Mouse (Mus musculus) heart, adult 8-10 months (tissue): Measurements from ENCODE around the gene Gm21985. TPM values are rescaled to one million over a fixed set of nuclear protein-coding genes. Genes with fewer than 3 reads are reported as not detected.
A peak's percentile ranks its signal among the peaks of the same experiment; 100 is the strongest.
"Not testable (repeated sequence)": the region's sequence is repeated elsewhere in the genome, so short reads cannot be mapped to it uniquely, and the experiment has no call there.

Source experiments
- DNase-seq: peaks from one replicate; pipeline ENCODE4 v3.0.0; 2022; ENCODE audit warnings: low spot score
- total RNA-seq, 4 experiments: library from RNA; stranded (reverse); gene quantifications; 2 replicates each; pipeline ENCODE4 v1.2.4; 2022

The Gm21985 gene
- total RNA-seq, 4 experiments from 2014 or later, result 0.49 to 2.4 (median 0.91) TPM

DNA sequence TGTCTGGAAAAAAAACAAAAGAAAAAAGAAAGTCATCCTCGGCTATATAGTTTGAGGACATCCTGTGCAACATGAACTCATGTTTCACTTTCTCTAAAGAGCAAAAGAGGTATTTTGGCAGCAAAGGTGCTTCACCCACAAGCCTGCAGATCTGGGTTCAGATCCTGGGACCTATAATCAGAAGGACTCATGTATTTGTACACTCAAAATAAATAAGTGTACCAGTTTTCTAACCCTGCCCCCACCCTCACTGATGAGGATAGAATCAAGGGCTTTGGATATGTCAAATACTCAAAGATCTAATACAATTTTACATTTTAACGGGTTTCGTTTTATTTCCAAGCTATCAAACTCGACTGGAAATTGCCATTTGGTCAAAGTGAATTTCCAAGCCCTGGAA is 1.8 kb upstream of the Gm21985 start:
- no peak for DNase-seq

DNA sequence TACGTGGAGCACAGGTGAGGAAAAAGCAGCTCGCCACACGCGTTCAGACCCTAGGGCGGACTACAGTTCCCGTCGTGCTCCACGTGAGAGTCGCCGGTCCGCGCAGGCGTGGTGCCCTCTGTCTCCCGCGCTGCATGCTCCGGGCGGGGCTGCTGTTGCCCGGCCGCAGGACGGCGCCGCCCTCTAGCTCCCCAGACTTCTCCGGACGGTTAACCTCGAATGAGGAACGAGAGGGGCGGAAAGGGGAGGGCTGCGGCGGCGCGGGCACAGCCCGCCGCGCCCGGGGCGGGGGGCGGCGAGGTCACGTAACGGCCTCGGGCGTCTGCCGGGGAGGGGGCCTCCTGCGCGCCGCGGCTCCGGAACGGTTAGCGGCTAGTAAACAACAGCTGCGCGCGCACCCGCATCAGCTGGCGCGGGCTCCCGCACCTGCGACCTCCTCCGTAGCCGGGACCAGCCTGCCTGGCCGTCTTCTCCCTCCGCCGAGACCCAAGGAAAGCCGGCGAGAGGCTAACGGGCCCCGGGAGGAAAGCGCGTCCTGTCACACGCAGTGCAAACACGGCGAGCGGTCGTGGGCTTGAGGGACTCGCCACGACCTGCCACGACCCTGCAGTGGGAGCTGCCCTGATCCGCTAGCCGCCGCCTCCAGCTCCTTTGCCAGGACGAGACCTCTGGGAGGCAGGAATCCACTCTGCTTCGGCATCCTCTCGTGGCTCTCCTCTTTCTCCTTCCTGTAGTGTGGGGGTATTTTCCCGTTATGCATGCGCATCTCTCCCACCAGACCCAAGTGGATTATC is 469 bp upstream of the Gm21985 start, which contains the start of gene Slc12a6:
Gene Slc12a6 (plus strand): TSS at position 378 of the 794 bp plus-strand sequence.
- peak; percentile 92 for DNase-seq

DNA sequence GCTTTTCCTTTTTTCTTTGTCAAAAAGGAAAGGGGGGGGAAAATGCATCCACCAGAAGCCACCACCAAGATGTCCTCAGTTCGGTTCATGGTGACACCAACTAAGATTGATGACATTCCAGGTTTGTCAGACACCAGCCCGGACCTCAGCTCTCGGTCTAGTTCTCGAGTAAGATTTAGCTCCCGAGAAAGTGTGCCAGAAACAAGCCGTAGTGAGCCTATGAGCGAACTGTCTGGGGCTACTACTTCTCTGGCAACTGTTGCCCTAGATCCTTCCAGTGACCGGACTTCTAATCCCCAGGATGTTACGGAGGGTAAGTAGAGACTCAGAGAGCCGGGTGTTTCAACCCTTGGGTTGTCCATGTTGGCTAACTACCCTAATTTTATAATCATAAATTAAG is 666 bp downstream of the Gm21985 start:
- DNase-seq, result peak; percentile 41

DNA sequence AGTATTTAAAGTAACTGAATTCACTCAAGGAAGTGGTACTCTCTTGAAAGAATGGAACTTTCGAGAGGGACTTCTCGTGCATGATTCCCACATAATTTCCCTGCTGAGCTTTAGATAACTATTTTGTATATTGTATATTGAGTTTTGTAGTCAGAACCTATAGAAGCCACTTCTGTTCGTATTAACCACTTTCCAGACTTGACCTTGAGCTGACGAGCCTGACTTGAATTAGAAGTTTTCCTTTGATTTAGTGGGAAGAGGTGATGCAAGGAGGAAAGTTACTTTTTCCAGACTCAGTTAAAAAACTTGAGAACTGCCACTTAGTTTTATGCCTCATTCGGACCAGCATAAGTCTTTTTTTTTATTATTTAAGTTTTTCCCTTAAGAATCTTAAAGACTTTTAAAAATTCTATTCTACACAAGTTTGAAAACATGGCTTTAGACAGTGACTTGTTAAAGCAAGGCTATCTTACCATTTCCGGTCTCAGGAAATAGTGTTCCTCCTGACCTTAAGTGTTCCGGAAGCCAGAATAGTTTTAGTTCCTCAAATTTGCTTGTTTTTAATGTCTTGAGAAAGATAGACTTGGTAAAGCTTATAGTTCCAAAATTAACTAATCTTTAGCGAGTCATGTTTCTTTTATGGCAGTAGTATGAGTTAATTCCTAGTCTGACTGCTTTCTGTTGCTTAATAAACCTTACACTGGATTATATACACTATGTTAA is 1.6 kb downstream of the Gm21985 start:
- peak; percentile 50 for DNase-seq

DNA sequence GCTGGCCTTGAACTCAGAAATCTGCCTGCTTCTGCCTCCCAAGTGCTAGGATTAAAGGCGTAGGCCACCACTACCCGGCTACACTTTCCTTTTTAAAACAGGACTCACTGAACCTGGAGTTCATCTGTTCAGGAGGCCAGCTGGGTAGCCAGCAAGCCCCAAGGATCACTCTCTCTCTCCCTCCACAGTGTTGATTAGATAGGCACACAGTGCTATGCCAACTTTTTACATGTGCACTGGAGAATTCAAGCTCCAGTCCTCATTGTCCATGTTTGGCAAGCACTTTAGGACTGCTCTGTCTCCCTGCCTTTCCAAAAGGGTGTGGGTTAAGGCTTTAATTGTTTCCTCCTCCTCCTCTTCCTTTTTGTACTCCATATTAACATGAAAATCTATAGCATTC is 3.9 kb downstream of the Gm21985 start:
- peak; percentile 26 for DNase-seq

DNA sequence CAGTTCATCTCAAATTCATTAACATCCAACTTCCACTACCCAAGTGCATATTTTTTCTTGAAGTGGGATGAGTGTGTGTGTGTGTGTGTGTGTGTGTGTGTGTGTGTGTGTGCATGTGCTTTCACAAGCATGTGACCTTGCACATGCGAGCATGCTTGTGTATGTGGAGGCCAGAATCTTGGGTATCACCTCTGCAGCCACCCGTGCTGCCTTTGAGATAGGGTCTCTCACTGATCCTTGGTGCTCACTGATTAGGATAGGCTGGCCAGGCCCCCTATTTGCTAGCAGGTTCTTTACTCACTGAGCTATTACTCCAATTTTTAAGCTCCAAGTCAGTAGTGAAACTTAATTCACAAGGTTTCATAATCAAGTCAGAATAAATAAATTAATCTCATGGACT is 6.8 kb downstream of the Gm21985 start:
- DNase-seq, result no peak

DNA sequence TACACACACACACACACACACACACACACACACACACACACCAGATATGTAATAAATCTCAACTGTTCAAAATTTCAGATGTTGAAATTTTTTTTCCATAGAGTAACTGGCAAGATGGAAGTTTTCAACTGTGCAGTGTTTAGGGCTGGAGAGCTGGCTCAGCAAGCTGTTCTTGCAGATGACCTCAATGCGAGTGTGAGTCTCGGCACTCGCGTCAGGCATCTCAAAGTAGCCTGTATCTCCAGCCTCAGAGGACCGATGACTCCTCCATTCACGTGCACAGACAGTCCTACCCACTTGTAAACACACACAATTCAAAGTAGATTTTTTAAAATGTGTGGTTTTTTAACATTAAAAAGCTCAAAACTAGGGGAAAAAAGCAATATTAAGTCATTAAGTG is 7.4 kb downstream of the Gm21985 start:
- no peak for DNase-seq

DNA sequence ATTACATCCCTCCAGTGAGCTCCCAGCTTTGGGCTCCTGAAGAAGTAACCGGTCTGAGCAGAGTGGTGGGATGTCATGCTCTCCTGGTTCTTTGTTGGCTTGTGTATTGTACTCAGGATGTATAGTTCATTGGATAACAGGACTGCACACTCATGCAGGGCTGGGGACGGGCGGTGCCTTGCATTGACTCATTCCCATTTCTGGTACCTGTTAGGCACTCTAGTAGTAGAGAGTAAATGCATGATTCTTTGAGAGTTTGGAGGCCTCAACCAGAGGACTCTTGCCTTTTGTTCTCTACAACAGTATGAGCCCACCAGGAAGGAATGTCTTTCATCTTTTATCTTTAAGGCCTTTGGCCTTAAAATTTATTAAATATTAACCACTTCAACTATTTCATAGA is 10.8 kb downstream of the Gm21985 start:
- no peak for DNase-seq

DNA sequence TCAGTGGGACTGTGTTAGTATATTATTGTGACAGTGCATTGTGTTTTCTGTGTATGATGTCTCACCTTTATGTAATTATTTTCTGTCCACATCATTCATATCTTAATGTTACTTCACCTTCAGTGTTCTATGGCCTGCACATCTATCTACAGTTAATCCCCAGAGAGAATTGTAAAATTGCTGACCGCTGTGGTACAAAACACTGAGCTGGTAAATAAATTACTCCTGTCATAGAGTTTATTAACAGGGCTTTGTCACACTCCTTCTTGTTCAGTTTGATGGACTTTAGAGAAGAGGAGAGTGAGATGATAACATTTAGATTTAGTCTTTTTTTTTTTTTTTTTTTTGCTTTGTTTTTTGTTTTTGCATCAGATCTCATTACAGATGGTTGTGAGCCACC is 16.7 kb downstream of the Gm21985 start:
- DNase-seq, result no peak

DNA sequence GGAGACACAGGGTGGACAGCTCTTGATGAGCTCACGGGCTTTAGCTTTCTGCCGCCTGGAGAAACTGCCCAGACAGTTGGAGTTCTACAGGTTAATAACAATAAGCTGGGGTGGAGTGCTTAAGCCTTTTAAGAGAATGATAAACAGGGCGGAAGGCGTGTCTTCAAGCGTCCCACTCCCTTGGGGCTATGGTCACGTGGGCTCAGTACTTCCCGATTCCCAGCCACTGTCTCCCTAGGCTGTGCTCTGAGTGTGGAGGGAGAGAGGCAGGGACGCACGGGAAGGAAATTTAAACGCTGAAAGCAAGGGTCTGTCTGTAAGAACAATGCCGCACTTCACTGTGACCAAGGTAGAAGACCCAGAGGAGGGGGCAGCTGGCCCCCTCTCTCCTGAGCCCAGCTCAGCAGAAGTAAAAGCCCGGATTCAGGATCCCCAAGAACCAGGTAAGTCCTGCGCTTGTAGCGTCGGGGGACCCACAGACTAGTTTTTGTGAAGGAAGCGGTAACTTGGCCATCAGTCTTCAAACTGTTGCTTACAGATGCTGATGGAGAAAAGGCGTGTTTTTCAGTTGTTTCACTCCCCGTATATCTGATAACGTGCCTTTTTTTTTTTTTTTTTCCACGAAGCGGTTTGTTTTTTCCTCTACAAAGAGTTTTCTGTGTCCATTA is 18.4 kb downstream of the Gm21985 start:
- peak; percentile 78 for DNase-seq

DNA sequence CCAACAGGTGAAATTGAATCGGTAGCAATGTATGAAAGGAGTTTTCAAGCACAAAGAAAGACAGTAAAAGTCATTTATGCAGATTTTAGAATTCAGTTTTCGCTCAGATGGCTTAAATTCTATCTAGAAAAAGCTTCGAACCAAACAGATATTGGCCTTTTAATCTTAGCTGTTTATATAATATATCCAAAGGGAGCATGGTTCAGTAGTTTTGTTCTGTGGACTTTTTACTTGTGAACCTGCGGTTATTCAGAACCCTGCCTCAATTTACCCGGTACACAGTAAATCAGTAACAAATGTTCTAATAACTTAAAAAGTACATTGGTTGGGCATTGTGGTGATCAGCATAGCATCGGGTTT is 18.9 kb downstream of the Gm21985 start:
- no peak for DNase-seq

DNA sequence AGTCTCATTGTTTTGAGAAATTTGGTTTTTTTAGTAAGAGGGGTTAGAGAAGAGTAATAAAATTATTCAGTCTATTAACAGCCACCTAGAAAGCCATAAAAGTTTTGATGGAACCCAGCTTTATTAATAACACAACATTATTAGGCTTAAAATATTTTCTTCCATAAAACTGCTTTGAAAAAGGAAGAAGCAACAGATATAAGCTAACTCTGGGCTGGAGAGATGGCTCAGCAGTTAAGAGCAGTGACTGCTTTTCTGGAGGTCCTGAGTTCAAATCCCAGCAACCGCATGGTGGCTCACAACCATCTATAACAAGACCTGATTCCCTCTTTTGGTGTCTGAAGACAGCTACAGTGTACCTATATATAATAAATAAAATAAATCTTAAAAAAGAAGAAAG is 19.9 kb downstream of the Gm21985 start:
- DNase-seq, result not testable (repeated sequence)

DNA sequence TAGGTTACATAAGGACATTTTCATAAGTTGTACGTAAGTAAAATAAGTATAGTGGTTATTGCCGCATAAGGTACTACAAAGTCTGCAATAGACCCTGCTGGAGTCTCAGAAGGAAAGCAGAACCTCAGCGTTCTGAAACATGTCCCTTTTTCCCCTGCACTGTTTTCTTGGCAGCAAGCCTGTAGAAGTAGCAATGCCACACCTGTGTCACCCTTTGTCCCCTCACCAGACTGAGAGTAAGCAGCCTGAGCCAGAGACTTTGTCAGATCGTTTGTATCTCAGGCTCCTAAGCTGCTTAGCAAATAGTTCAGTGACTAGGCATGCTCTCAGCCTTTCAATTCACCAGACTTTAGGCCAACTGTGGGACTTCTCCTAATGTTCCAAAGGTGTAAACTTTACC is 20.9 kb downstream of the Gm21985 start:
- DNase-seq, result no peak

DNA sequence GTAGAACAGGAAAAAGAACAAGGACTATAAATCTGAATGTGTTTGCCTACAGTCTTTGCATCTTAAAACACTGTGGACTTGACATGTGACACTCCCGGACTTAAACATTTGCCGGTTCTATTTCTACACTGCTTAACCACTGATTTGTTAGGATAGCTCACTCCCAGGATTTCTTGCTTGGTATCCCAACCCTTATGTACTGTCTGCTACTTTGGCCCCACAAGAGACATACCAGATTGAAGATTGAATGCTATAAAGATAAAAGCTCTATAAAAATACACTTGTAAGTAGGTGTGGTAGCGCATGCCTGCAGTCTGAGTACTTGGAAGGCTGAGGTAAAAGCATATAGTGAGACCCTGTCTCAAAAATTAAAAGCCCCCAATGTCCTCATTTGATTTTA is 23.4 kb downstream of the Gm21985 start:
- no peak for DNase-seq

DNA sequence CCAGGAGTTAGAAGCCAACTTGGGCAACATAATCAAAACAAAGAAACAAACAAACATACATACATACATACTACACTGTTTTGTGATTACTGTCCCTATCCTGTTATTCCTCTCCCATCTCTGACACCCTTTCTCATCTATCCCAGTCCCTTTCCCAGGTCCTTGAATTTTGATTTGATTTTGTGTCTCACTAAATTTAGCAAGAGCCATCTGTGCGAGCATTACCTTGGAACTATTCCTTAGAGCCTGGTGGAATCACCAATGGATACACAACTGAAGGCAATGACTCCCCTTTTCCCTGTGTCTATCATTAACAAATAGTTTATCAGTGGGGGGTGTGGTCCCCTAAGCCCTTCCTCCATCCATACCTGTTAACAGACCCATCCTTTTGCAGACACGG is 26.7 kb downstream of the Gm21985 start:
- no peak for DNase-seq

DNA sequence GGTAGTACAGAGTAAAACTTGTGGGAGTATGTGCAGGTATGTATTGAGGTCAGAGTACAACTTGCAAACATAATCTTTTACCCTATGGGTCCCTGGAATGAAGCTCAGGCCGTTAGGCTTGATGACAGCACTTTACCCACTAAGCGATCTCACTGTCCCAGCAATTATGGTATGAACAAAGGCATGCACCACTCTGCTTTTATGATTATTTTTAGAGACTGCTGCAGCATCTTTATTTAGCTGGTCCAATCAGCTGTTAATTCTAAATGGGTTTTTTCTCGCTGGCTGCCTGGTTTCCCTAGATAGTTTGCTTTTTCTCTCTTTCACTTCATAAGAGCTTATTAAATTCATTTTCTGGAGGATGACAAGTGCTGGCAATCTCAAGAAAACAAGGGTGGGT is 30.1 kb downstream of the Gm21985 start:
- no peak for DNase-seq

DNA sequence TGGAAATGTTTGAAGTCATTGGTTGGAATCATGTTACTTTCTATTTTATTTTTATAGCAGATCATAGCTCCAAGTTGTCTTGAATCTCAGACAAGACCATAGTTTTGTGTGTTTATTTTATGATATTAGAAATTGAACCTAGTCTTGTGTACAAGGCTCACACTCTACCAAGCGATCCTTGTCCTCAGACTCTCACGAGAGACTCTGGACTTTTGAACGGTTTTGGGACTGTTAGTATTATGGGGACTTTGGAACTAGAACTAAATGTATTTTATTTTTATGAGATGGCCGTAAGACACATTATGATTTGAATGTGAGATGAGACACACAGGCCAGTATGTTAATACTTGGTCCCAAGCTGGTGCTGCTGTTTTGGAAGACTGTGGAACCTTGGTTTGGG is 32.1 kb downstream of the Gm21985 start:
- no peak for DNase-seq

DNA sequence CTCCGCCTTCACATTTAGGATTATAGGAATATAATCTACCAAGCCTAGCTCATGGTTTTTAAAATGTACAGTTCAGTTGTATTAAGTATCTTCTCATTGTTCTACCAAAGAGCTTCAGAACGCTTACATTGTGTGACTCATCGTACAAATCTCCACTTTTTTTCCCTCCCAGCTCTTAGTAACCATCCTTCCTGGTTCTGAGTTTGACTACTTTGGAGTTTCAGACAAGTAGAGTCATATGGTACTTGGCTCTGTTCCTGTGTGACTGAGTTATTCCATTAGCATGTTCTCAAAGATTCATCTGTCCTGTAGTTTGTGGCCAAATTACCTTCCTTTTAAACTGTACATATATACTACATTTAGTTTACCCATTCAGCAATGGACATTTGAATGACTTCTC is 42.6 kb downstream of the Gm21985 start:
- no peak for DNase-seq

DNA sequence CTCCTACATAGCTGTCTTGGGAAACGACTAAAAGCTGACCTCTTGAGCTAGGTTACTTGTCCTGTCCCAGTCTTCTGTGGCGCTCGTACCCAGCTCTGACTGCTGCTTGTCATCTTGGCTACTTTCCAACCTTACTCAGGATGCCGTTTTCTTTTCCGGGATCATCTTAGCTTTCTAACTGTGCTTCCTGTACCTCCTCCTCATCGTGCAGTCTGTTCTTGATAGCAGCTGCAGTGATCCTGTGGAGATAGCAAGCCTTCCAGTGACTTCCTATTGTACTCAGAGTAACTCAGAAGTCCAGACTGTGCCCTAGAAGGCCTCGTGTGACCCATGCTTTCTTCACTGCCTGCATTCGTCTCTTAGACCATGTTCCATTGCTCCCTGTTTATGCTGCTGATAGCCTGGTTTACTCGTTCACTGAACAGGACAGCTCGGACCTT is 43.1 kb downstream of the Gm21985 start:
- DNase-seq, result no peak

DNA sequence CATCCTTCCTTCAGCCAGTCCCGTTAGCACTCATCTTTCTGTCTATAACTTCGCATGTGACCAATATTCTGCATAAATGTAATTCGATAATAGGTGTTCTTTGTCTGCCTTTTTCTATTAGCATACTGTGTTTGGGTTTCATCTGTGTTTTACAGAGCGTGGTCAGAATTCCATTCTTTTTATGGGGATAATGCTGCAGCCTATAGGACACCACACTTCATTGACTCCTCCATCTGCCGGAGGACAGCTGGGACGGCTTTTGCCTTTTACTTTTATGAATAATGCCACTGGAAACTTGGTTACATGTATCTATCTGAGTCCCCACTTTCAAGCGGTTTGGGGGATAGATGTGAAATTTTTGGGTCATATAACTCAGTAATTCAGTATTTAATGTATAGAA is 49.5 kb downstream of the Gm21985 start:
- DNase-seq, result no peak

DNA sequence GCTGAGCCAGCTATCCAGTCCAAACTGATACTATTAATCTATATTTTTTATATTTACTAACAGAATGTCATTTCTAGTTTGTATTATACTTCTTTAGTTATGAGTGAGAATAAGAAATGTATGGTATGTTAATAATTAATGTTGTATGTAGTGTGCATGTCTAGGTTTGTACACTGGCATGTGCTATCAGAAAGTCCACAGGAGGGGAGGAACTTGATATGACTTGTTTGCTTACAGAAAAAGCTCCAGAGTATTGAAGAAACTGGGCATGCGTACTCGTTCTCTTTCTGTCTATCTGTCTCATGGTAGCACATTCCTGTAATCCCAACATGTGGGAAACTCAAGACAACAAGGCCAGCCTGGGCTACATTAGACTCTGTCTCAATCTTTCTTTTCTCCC is 52.1 kb downstream of the Gm21985 start:
- DNase-seq, result no peak

DNA sequence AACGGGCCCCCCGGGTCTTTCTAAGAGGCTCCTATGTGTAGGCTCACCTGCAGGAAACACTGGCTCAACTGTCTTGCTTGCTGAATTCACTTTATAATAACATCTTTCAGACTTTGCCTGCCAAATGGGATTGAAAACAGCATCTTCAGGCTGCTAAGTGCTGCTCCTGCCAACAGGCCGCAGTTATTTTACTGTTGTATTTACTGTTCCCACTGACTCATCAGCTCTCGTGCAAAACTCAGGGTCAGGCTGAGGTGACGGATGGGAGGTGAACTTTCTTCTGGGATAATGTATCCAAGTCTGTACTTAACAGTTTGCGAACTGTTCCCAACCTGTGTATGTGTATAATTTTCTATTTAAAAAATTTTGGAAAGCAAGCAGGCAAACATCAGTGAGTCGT is 52.8 kb downstream of the Gm21985 start:
- no peak for DNase-seq
